In the genomic region with DNA sequence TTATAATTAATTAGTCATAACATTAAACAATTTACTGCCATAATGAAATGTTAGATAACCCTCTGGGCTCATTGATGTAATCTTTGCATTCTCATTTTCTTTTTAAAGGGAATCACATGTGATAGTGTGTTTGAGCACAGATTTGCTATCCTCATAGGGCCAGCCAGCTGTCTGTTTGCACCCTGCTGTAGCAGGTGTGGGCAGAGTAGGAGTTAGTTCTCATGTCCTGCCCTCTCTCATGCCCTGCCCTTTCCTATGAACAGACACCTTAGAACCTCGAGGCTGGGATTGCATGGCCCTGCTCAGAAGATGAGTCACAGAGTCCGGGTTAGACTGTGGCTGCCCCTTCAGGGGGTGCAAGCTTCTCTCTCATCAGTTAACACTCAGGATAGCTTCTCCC, we compare ENCODE assay signal across 22 mouse cellular contexts. TPM values are rescaled to one million over a fixed set of nuclear protein-coding genes. Genes with fewer than 3 reads are reported as not detected.
"Had no signal": no experiment of that assay in that cellular context is flagged by ENCODE, and none has a peak within 500 bp of the region (broad histone marks: within the 10 kb centered on the region; RNA-seq: fewer than 3 reads in every experiment).

No protein-coding gene starts in this region.

- DNase-seq: liver, postnatal 0 days; lung, adult 2 months; lung, postnatal 14 days; lung, postnatal 36 days; midbrain, embryonic 14.5 days; retina, postnatal 1 day; right cerebral cortex, adult 18-20 months; right cerebral cortex, postnatal 25 days; right cerebral cortex, postnatal 4 days; spleen, adult 18-20 months; thymus, adult 18-20 months; thymus, postnatal 14 days; thymus, postnatal 36 days had no signal

- ATAC-seq: liver, postnatal 0 days; lung, postnatal 0 days; midbrain, embryonic 16.5 days had no signal

- H3K4me3 ChIP-seq: liver, embryonic 15.5 days; lung, embryonic 15.5 days; megakaryocyte, embryonic 14.5 days; midbrain, embryonic 10.5 days; neural tube, embryonic 12.5 days had no signal

- H3K27ac ChIP-seq: liver, embryonic 15.5 days; lung, embryonic 15.5 days; macrophage; midbrain, embryonic 10.5 days; neural tube, embryonic 12.5 days had no signal

RNA-seq across cellular contexts. Expression of a gene that starts 6.5 kb away (rescaled TPM):
- total RNA-seq: megakaryocyte progenitor cell, adult 5-6 weeks had no signal
